Mouse (Mus musculus): ENCODE data around the gene Dpp6.
A peak's percentile ranks its signal among the peaks of the same experiment; 100 is the strongest.

The Dpp6 gene

DNA sequence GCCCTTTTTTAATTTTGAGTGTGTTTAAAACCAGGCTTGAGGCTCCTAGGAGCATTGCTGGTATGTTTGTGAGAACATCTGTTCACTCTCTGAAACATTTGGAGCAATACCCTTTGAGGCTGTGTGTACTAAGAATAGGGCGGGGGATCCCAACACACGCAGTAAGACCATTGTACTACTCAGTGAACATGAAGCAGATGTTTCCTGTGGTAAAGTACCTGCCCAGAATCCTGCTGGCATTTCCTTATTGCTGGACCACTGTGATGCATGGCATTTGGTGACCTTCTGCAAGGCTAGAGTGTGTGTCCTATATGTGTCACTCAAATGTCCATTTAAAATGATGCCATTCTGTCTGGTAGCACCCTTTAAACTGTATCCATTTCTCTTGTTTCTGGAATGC is 854.5 kb downstream of the Dpp6 start:
- no peak for DNase-seq (ENCODE audit: low spot score)

DNA sequence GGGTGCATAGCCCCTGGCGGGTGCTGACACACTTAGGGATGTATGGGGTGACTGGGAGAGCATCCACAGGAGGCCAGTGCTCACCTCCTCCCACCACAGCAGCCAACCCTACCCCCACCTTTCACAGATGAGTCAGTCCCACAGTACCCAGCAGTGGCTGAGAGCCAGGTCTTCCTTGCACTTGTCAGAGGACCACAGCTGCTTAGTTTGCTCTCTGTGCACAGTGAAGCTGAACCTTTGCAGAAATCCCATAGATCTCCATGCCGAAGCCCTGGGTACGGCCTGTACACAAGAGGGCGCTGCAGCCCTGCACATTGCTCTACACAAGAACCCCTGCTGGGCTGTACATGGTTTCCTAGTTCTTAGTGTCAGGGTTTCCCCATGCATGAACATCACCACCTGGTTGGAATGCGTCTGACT is 860.3 kb downstream of the Dpp6 start:
- peak; percentile 55 for DNase-seq (ENCODE audit: low spot score)

DNA sequence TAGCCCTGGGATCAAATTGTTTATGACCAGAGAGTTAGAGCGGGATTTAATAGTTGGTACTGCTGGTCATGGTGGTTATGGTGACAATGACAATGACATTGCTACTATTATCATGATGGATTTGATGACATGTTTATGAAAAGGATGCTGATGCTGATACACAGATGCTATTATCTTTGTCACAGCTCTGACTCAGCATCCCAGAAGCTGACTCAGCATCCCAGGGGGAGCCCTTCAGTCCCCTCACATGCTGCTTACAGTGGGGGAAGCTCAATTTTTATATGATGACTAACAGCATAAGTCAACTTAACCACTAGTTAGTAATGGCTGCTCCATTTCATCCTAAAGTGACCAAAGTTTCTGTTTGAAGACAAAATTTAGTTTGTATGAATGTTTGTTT is 862.1 kb downstream of the Dpp6 start:
- no peak for DNase-seq (ENCODE audit: low spot score)

DNA sequence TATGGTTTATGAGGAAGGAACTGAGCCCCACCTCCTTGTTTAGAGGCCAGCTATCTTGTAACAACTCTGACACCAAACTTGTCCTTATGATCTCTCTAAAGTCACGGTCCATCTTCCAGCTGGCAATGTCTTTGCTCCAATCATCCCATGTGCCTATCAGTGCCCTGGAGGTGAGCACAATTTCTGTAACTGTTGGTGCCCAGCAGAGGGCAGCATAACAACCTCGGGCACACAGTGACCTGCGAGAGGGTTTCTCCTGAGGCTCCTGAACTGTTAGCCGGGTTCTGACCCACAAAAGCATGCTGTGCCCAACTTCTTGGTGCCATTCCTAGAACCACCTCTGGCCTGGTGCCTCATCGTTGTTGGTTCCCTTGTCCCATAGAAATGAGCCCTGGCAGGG is 863.5 kb downstream of the Dpp6 start:
- peak; percentile 44 for DNase-seq (ENCODE audit: low spot score)

DNA sequence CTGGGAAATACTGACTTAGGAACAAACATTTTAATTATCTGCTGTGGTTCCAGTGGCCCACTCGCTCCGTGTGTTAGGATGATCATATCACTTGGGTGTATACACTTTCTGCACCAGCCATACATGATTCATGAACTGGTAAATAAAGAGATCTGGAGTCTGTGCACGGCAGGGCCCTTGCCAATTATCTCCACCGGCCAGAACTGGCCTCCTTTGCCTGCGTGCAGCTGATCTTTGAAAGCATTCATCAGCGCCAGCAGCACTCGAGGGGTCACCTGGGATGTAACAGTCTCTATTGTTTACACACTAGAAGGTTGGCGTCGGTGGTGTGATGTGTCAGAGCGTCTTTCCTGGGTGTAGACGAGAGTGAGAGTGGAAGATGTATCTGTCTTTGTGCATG is 868.2 kb downstream of the Dpp6 start:
- no peak for DNase-seq (ENCODE audit: low spot score)

DNA sequence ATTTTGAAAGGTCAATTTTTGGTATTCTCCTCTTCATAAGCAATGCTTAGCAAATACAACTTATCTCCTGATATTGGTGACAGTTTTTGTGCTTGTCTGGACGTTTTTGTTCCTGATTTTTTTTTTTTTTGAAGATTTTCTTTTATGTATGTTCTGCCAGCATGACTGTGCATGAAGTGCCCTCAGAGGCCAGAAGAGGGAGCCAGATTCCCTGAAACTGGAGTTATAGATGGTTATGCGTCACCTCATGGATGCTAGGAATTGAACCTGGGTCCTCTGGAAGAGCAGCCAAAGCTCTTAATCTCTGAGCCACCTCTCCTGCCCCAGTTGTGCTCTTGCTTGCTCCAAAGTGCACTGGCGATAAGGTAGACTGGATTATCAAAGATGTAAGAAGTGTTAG is 868.9 kb downstream of the Dpp6 start:
- peak; percentile 6 for DNase-seq (ENCODE audit: low spot score)

DNA sequence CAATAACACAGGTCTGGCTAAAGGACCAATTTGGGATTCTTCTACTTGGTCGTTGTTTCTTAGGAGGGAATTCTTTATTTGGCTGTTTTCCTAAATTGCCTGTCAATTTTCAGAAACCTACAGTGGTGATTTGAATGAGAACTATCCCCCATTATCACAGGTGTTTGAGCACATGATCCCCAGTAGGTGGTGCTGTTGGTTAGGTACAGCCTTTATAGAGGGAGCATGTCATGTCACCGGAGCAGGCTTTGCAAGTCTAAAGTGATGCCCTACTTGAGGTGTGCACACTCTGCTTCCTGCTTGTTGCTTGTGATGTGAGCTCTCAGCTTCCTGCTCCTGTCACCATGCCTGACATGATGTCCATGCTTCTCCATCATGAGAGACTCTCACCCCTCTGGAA is 870.3 kb downstream of the Dpp6 start:
- peak; percentile 4 for DNase-seq (ENCODE audit: low spot score)

DNA sequence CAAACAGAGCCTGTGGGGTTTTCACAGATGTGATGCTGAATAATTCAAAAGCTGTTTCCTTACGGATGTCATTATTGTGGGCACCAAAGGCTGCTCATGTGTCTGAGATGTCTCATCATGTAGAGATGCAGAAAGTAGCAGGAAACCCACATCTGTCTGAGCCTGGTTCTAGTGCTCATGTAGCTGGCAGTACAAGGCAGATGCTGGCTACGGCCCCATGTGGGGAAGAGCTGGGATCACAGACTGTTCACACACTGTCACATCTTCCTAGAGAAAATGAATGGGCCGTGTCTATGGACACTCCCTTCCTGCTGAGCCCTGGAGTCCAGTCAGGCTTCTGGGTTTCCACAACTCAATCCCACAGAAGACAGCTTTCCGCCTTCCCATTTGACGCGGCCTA is 885.5 kb downstream of the Dpp6 start:
- no peak for DNase-seq (ENCODE audit: low spot score)

DNA sequence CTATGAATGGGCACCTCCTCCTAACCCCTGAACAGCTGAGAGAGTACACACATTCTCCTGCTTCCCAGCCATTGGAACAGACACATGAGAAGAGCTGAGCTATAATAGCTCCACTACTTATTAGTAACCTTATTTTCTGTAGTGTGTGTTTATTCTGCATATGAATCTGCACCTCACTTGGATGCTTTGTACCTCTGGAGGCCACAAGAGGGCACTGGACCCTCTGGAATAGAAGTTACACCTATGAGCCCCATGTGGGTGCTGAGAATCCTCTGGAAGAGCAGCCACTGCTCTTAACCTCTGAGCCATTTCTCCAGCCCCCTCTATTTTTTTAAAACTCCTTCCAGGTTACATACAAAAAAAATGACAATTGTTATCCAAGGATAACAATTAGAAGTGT is 888.0 kb downstream of the Dpp6 start:
- DNase-seq (ENCODE audit: low spot score): no peak

DNA sequence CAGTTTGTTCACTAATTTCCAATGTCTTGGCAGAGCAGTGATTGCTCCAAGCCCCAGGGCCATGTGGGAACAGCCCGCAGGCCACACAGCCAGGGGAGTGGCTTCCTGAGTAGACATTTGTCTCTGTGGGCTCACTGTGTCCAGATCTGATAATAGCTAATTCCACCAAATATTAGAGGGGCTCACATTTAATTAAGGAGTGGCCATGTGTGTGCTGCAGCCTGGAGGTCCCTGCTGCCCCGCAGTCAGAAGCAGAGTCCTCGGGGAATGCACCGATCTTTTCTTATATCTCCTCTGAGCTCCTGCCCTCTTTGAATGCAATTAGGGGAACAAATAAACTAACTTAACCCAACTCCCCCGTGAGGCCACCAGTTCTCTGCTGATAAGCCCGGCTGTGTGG is 889.5 kb downstream of the Dpp6 start:
- no peak for DNase-seq (ENCODE audit: low spot score)

DNA sequence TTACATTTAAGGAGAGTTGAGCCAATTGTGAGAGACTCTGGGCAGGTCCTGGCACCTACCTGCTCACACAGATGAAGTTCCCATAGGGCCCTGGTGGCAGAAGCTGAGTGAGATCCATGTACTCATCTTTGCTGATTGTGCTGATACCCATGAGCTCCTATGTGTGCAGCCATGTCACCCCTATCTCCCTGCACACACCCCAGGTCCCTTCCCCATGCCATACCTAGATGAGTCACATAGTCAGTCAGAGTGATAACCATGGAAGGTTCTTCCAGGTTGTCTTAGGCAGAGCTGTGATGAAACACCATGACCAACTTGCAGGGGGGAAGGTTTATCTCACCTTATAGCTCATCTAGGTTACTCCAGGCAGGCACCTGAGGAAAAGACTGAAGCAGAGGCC is 890.3 kb downstream of the Dpp6 start:
- no peak for DNase-seq (ENCODE audit: low spot score)

DNA sequence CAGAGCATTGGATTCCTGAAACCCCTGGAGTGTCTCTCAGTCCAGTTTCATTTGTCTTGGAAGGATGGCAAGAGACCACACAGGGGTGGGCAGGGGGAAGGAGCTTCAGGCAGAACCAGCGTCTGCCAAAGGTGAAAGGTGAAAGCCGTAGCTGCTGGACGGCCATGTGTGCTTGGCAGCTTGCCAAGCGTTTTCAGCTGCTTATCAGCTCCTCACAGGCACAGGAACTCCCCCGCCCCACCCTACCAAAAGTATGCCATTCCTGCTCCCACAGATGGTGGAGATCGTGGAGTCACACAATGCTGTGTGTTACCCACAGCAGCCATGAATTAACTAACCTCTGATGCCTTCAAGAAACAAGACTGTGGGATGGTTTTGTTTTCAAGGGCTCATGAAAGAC is 891.2 kb downstream of the Dpp6 start:
- peak; percentile 31 for DNase-seq (ENCODE audit: low spot score)

DNA sequence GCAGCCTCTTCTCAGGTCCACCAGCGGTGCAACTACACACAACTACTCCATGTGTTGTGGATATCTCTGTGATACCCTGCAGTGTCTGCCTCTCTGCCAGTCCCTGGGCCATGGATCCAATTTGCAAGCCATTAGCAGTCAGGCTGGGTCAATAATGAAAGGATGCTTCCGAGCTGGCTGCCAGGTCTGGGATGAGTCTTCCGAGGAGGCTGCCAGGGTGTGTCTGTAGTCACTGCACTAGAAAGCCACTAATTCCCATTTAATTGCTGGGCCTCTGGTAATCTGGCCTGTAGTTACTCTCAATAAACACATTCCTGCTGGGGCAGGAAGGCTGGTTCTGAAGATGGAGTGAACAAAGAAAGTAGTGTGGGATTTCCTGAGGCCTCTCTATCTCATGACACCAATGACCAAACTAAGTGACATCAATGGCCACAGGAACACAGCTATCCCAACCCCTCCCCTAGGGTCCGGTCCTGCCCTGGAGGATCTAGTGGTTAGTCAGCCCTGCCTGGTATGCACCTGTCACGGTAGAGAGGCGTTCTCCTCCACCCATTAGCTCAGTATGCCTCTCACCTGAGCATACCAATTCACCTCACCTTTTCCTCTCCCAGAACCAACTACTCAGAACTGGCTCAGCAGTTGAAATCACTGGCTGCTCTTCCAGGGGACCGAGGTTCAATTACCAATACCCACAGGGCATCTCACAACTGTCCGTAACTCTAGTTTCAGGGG is 894.6 kb downstream of the Dpp6 start:
- DNase-seq (ENCODE audit: low spot score): no peak

DNA sequence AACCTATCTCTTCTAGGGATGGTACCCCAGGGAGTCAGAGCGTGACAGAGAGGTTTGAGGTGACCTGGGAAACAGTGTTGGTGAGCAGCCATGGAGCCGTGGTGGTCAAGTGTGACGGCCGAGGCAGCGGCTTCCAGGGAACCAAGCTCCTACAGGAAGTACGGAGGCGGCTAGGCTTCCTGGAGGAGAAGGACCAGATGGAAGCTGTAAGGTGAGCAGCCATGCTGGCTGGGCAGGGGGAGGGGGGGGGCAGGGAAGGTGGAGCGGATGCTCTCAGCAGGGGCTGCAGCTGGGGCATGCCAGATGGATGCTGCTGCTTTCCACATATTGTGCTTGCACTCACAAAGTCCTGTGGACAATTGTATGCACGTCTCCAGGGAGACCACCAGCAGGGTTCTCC is 897.4 kb downstream of the Dpp6 start:
- DNase-seq (ENCODE audit: low spot score): peak; percentile 18

DNA sequence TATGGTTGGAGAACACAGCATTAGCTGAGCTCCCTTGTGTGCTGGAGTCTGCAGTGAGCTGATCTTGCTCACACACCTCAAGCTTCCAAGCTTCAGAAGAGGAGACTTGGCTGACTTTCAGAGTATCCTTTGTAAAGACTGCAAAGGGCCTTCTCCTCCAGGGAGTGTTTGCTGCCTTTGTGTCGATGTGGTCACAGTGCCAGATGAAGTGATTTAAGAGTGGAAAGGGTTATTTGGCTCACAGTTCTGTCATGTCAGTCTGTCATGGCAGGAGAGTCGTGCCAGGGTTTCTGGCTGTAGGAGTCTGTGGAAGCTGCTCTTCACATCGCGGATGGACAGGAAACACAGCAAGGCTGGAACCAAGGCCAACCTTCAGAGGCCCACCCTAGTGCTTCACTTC is 899.0 kb downstream of the Dpp6 start:
- DNase-seq (ENCODE audit: low spot score): no peak

DNA sequence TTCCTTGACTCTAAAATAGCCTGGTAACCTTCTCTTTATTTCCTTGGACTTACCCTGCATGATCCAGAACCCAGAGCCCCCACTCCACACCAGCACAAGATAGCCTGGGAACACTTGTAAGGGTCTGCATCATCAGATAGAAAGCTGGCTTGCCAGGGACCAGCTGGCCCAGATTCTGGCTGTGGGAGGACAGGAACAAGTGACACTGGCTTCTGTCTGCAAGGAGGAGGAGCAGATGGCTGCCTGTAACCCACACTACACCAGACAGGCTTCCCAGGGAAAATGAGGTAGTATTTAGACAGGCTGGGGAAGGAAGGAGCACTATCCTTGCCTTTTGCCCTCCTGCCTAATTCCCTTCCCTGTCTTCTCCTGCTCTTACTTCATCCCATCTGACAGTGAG is 900.3 kb downstream of the Dpp6 start:
- DNase-seq (ENCODE audit: low spot score): no peak

DNA sequence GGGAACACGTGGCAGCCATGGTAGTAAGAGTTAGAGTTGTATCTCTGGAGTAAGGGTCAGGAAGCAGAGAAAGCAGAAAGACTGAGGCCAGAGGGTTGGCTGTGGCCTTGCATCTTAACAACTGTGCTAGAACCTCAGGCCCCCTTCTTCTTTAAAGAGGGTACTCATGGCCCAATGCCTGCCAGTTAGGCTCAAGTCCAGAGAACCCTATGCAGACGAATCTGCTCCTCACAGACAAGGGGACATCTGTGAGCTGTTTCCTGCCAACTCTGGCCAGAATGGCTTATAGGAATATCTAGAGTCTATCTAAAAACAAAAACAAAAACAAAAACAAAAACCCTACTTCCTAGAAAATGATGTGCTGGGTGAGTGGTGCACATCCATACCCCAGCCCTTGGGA is 902.3 kb downstream of the Dpp6 start:
- DNase-seq (ENCODE audit: low spot score): no peak

DNA sequence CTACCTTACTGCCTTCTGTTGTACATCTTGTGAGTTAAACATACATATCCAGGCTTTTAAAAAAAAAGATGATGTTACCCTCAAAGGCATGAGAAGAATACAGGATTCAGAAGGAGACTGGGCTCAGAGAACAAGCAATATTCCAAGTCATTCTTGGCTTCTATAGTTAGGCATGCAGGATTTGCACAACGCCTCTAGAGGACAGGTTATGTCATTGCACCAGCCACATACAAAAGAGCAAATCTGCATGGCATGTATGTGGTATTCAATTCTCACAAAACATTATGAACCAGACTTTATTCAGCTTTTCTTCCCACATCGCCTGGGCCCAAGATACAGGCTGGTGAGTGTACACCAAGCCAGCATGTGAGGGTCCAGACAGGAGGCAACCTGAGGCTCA is 907.5 kb downstream of the Dpp6 start:
- no peak for DNase-seq (ENCODE audit: low spot score)

DNA sequence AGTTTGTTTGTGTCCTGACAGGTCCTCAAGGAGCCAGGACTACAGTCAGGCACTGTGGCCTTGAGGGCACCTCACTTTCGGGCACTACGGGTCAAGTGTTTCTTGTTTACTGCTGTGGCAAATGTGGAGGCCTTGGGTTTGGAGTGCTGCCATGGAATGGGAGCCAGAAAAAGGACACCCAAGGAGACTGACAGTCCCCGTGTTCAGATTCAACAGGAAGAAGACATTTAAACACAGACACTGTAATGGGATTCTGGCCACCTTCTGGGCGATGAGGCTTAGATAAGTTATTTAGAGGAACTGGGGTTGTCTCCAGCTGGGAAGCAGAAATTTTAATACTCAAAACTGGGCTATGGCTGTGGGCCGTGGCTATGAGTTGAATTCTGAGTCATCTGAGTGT is 913.7 kb downstream of the Dpp6 start:
- DNase-seq (ENCODE audit: low spot score): no peak

DNA sequence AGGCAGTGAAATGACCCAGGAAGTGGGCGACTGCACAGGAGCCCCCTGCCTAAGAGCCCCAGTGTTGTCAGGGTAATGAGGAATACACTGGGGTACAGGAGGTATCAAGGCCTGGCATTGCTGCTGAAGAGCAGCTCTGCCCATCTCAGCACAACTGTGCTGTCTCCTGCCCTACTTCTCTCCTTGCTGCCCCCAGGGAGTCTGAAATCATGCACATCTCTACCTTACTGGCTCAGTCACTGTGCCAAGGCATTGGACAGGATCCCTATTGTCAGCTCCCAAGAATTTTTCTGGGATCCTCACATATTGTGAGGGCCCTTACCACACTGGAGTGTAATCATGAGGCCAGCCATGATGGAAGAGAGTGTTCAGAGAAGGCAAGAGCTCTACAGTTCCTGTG is 914.4 kb downstream of the Dpp6 start:
- no peak for DNase-seq (ENCODE audit: low spot score)

DNA sequence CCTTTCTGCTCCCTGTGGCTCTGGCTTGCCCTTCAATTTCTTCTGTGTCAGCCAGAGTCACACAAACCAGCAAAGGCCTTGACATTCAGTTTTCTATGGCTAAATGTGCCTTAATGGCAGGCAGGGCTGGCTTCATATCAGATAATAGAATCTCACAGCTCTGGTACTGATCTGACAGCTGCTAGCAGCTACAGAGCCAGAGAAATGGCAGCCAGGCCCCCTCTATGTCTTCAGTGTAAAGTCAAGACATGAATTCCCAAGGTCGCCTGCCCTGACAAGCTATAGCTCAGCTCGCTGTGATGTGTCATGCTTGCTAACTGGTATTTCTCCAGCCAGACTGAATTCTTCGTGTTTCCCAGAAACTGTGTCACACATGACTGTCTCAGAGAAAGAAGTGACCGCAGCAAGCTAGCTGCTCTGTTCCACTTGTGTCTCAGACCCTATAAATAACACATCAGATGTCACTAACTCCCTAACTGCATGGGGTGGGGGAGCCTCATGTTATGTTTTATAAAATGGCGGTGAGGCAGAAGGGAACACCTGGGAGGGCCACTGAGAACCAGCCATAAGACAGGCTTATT is 915.4 kb downstream of the Dpp6 start:
- no peak for DNase-seq (ENCODE audit: low spot score)

DNA sequence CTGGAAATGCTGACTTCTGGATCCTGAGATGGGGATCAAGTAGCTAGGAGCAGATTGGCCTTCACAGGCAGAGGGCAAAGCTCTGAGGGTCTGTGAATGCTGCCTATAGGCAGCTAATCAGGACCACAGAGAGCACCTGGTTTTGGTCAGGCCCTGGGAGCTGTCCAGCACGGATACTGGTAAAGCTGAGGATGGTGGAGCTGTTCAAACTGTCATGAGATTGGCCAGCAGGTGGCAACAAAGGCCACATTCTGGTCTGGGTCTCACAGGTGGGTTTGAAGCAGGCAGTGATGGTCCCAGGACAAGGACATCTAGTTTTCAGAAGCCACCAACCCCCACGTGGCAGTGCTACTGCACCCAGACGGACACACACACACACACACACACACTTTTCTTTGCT is 920.2 kb downstream of the Dpp6 start:
- DNase-seq (ENCODE audit: low spot score): peak; percentile 86

DNA sequence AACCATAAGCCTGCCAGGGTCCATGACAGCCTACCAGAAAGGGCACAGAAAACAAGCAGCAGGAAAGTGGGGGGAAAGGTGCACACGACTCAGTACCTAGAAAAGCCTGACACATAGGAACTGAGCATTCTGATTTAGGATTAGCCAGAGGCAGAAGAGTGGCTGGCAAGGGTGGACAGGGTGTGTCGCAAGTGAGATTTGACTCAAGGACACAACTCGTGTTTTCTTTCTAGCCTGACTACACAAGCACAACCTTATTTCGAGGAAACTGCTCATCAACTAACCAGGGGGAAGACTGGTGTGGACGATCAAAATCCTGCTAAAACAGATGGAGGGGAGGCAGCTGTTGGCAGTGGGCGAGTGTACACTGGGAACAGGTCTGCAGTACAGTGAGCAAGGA is 922.2 kb downstream of the Dpp6 start:
- DNase-seq (ENCODE audit: low spot score): no peak

DNA sequence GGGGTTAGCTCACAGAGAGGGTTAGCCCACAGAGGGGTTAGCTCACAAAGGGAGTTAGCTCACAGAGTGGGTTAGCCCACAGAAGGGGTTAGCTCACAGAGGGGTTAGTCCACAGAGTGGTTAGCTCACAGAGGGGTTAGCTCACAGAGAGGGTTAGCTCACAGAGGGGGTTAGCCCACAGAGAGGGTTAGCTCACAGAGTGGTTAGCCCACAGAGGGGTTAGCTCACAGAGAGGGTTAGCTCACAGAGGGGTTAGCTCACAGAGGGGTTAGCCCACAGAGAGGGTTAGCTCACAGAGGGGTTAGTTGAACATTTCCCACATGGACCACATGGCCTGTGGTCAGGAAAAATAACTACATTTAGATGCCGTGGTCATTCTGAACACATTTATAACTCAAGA is 927.9 kb downstream of the Dpp6 start:
- no peak for DNase-seq (ENCODE audit: low spot score)
